Mouse (Mus musculus): ENCODE measurements around the gene Ankrd23.
A peak's percentile ranks its signal among the peaks of the same experiment; 100 is the strongest.
"Not testable (repeated sequence)": the region's sequence is repeated elsewhere in the genome, so short reads cannot be mapped to it uniquely, and the experiment has no call there.

The Ankrd23 gene

GRCm38 (mm10) chr1:36536783-36537182 is at the start of gene Ankrd23:
Gene Ankrd23 (minus strand): TSS chr1:36536883.
- DNase-seq (ENCODE audit: low read depth) = not testable (repeated sequence)

- no peak for DNase-seq (ENCODE audit: low read depth)
Observed at GRCm38 (mm10) chr1:36586288-36586687, 49.6 kb upstream of the Ankrd23 start.

DNA sequence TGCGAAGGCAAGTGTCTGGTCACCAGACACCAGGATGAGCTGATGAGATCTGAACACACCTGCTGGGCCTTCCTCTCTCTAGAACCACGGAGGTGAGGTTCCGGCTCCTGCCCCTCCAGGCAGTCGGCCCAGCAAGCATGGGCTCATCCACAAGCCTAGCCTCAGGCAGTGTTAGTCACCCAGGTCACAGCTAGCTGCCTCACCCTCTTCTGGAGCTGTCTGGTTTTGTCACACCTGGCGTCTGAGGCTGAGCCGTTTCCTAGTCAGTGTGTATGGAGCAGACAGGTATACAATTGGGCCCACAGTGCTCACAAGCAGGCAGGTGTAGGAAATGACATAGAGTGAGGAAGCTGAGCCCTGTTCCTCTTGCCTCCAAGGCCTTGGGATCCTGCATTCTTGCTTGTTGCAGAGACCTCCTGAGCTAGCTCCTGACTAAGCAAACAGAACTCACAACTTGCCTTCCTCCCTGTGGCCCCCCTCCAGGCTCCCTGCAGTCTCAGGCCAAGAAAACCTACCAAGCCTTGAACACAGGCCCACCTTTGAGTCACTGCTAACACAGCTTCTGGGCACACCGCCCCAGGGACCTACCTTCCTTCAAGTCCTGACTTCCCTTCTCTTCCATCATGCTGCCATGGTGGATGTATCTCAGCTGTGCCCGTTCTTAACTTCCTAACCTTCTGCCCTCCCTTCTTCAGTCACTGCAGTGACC is 46.9 kb upstream of the Ankrd23 start:
- DNase-seq (ENCODE audit: low read depth) = no peak

GRCm38 (mm10) chr1:36582211-36582610 is 45.5 kb upstream of the Ankrd23 start:
- DNase-seq (ENCODE audit: low read depth) = no peak

DNA sequence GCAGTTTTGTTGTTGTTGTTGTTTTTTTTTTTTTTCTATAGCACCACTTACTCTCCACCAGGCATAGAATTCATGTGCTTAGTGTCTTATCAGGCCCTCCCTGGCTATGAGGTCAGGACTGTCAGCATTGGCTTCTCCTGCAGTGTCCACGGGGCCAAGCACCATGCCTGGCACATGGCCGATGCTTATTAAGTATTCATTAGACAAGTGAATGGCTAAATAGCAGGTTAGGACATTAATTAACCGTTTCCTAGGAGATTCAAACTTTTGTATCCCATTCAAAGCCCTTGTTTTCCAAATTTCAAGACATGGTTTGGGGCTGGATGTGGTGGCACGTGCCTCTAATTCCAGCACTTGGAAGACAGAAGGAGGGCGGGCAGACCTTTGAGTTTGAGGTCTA is 44.6 kb upstream of the Ankrd23 start:
- no peak for DNase-seq (ENCODE audit: low read depth)

DNA sequence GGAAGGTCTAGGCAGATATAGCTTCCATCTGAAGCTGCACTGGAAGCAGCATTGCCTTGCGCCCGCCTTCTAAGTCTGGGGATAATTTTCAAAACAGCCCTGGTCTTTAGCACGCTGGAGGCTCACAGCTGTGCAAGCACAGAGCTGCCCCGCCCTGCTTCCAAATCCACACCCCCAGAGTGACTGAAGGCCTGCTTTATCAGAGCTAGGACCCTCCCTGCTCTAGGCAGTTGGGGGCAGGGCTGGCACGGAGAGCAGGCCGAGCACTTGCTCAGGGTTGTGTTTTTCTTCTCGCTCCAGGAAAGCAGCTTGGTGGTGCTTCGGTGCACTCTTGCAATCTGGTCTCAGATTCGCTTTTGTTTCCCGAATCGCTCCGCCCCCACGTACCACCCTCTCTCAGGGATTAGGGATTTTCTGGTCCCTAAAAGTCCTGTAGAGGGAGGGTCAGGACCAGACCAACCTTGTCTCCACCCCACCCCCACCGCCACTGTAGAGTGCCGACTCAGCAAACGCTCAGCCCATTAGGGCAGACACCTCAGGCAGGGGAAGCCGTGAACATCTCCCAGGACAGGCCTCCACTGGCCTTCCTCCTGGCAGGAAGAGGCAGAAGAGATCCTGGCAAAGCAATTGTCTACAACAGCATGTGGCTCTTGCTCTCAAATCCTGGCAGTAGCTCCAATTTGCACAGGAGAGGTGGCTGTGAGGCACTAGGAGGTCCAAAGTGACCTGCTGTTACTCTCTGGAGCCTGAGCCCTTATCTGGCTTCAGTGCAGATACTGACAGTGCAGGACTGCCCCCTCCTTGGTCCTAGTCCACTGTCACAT is 43.9 kb upstream of the Ankrd23 start:
- peak; percentile 76 for DNase-seq (ENCODE audit: low read depth)

DNA sequence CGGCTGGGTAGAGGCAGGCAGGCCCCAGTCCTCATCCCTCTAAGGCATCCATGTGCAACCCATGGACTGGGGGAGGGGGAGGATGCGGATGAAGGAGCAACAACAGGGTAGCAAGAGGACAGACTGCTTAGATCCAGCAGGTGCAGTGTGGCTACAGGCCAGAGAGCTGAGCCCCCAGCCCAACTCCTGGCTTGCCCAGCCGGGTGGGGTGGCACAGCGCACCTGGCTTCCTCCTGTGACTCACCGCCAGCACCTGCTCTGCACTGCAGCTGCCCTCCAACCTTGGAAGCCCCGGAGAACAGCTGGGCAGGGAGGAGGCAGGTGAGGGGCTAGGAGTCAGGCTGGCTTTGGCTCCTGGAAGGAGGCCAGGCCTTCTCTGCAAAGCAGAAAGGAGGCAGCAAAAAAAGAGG is 43.3 kb upstream of the Ankrd23 start:
- no peak for DNase-seq (ENCODE audit: low read depth)

DNA sequence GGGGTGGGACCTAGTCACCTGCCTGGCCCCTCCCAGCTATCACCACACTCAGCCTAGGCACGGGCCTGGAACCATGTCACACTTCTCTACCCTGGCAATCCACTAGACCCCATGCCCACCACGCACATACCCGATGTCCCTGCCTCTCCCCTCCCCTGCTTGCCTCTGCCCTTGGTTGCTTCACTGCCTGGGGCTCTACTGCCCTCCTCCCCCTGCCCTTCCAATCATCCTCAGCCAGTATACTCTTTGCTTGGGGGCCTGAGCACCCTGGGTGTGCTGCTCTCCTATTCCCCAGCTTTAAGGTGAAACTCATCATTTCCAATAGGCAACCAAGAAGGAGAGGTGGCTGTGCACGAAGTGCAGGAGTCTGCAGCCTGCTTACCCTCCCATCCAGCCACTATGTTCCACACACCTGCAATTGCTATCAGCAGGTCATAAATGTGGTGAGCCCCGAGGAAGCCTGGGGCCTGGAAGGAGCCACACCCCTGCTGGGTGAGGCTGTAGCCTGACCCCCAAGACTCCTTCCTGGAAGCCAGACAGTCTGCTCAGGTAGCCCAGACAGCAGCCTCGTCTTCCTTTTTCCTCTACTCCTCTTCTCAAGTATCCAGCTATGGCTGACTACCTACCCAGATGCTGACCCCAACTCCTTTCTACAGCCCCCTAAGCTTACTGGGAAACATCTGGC is 40.5 kb upstream of the Ankrd23 start:
- no peak for DNase-seq (ENCODE audit: low read depth)

- DNase-seq (ENCODE audit: low read depth) = no peak
Observed at GRCm38 (mm10) chr1:36575347-36575746, 38.7 kb upstream of the Ankrd23 start.

DNA sequence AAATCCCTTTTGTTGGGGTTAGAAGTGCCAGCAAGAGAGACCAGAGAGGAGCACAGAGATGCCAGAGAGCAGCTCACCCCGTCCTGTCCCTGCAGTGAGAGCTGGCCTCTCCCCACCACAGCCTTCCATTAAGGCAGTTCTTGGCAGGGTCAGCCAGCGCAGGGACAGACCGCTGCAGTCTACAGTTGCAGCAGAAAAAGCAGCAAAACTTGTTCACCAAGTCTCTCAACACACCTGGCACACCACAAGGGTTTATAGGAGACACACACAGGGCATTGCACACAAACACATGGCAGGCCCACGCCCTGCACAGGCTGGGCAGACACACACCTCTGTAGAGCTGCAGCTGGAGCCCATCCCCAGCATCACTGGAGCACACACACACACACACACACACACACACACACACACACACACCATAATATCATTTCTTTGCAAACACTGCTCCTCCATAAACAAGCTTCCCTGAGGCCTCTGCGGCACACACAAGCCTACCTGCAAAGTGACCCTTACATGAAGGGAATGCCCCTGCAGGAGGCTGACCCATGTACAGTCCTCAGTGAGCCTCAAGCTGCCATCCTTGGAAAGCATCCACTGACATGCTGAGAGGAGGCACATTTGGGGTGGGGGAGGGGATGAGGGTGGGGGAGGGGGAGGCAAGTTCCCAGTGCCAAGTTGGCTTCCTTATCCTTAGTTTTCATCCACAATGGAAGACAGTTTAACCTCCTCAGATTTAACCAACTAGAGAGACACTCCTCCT is 37.7 kb upstream of the Ankrd23 start:
- no peak for DNase-seq (ENCODE audit: low read depth)

- no peak for DNase-seq (ENCODE audit: low read depth)
Observed at GRCm38 (mm10) chr1:36573524-36573923, 36.8 kb upstream of the Ankrd23 start.

GRCm38 (mm10) chr1:36572709-36573108 is 36.0 kb upstream of the Ankrd23 start:
- no peak for DNase-seq (ENCODE audit: low read depth)

GRCm38 (mm10) chr1:36572140-36572700 is 35.5 kb upstream of the Ankrd23 start:
- no peak for DNase-seq (ENCODE audit: low read depth)

DNA sequence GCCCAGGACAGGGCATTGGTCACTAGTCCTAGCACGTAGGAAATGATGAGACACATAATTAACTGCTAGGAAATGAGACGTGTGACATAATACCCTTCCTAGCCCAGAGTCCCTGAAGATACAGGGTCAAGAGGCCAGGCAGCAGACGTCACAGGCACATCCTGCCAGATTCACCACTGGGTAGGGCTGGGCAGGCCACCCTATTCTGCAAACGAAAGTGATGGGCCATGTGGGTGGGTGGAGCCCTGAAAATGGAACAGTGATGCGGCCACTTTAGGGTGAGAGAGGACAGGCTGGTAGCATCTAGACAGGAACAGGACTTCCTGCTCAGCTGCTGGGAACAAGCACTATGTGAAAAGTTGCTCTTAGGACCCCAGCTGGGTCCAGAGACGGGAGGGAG is 34.9 kb upstream of the Ankrd23 start:
- DNase-seq (ENCODE audit: low read depth) = no peak

DNA sequence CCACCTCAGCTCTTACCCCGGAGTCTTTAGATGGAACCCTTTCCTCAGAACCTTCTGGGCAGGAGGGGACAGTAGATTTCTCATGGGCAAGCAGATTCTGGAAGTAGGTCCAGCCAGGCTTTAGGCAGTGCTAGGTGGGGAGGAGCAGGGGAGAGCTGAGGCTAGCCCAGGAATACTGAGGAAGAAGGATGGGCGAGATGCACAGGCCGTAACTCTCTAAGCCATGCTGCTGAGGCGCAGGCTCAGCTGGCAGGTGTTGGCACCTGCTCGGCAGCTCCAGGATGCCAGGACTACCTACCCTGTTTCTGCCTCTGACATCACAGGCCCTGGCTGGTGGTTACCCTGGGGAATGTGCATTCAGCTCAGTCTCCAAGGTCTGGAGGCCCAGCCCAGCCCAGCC is 33.6 kb upstream of the Ankrd23 start:
- no peak for DNase-seq (ENCODE audit: low read depth)

- no peak for DNase-seq (ENCODE audit: low read depth)
Observed at GRCm38 (mm10) chr1:36569694-36570276, 33.1 kb upstream of the Ankrd23 start.

DNA sequence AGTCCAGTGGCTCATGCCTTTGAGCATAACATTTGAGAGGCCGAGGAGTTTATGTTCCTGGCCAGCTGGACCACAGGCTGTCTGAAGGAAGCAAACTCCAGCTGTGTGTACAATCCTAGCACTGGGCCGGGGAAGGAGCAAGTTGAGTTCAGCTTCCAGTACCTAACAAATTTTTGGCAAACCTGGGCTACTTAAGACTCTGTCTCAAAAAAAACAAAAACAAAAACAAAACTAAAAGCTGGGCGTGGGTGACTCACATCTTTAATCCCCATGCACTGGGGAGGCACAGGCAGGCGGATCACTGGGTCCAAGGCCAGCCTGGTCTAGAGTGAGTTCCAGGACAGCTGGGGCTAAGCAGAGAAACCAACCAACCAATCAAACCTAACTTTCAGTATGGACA is 32.1 kb upstream of the Ankrd23 start:
- peak; percentile 42 for DNase-seq (ENCODE audit: low read depth)

- DNase-seq (ENCODE audit: low read depth) = no peak
Observed at GRCm38 (mm10) chr1:36567818-36568603, 31.3 kb upstream of the Ankrd23 start.

- peak; percentile 28 for DNase-seq (ENCODE audit: low read depth)
Observed at GRCm38 (mm10) chr1:36566425-36566824, 29.7 kb upstream of the Ankrd23 start.

GRCm38 (mm10) chr1:36564101-36564500 is 27.4 kb upstream of the Ankrd23 start:
- DNase-seq (ENCODE audit: low read depth) = no peak

DNA sequence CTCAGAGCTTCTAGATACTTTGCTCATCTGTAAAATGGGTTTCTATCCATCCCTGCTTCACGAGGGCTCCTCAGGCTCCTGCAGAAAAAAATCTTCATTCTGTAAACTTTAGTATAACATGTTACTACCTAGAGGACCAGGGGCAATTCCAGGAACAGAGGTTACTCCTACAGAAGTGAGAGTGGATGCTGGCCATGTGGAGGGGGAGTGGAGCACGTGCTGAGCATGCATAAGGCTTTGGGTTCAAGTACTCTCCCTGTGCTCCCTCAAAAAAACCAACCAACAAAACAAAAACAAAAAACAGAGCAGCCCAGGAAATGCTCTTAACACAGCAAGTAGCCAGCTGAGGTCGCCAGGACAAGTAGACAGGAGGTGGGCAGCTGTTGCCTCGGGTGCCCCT is 26.9 kb upstream of the Ankrd23 start:
- no peak for DNase-seq (ENCODE audit: low read depth)
